Mouse (Mus musculus) liver, adult 2 months (tissue): ENCODE data around the gene Pip5k1b.

Source experiments
- CTCF ChIP-seq: fragments of 200-500 bp; IDR thresholded peaks from 2 replicates; pipeline ENCODE4 v1.5.1; 2011; ENCODE audit warnings: low read depth, low read length, control low read depth
- POLR2A ChIP-seq: fragments of 200-500 bp; IDR thresholded peaks from 2 replicates; pipeline ENCODE4 v1.6.1; 2011; ENCODE audit warnings: low read length, control low read depth; ENCODE audit not compliant: insufficient read depth; ENCODE audit errors: extremely low read depth

- TF ChIP-seq CTCF (no peak), POLR2A (no peak)
Measured at GRCm38 (mm10) chr19:24571756-24572181, 16.1 kb upstream of the Pip5k1b start.
